Mouse (Mus musculus) heart, adult 2 months (tissue): ENCODE results near the gene Elovl7.

Experiments used
- CTCF ChIP-seq: fragments of 200-600 bp; IDR thresholded peaks from 2 replicates; pipeline ENCODE4 v1.8.1; 2022; ENCODE audit warnings: antibody characterized with exemption, mild to moderate bottlenecking, moderate library complexity
- EP300 ChIP-seq: fragments of 200-500 bp; IDR thresholded peaks from 2 replicates; pipeline ENCODE4 v1.6.1; 2011; ENCODE audit warnings: low read depth, low read length, control low read depth; ENCODE audit not compliant: insufficient read depth
- POLR2A ChIP-seq: fragments of 200-500 bp; IDR thresholded peaks from 2 replicates; pipeline ENCODE4 v1.6.1; 2011; ENCODE audit warnings: mild to moderate bottlenecking, low read depth, low read length, control low read depth; ENCODE audit not compliant: insufficient read depth

DNA sequence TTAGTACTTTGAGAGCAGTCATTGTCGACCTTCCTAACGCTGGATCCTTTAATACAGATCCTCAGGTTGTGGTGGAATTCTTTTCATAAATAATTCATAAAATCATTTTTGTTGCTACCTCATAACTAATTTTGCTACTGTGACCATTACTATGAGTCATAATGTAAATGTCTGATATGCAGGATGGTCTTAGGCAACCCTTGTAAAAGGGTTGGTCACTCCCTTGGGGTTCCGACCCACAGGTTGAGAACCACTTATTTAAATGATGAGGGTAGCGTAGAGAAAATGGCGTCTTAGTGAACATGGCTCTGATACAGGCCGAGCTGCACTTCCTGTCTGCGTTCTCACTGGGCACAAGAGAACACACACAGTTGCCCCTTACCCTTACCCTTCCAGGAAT, 63.1 kb downstream of the Elovl7 start:
- no peak for TF ChIP-seq CTCF
- TF ChIP-seq EP300: no peak
- no peak for TF ChIP-seq POLR2A
